8 mouse cellular contexts compared by ENCODE assay signal in genomic region chr7:80405188-80405695, GRCm38 (mm10). TPM values are rescaled to one million over a fixed set of nuclear protein-coding genes. Genes with fewer than 3 reads are reported as not detected.
A peak's percentile ranks its signal among the peaks of the same experiment; 100 is the strongest.
DNase-seq lines count a peak whose midpoint lies in the region; ATAC-seq and TF ChIP-seq lines count a peak whose summit lies in the region.

Gene Furin (minus strand): TSS chr7:80405436.

- no peak for ATAC-seq in heart, embryonic 12.5 days (ENCODE audit: insufficient number of reproducible peaks, low FRiP score)
- no peak for ATAC-seq in liver, postnatal 0 days
- no peak for ATAC-seq in hindbrain, embryonic 13.5 days (ENCODE audit: low FRiP score)
- ATAC-seq in midbrain, embryonic 11.5 days (ENCODE audit: low FRiP score) = no peak

- no peak within 1 kb of the TSS for H3K4me3 ChIP-seq in layer of hippocampus, adult 2 months
- H3K4me3 ChIP-seq in heart, embryonic 12.5 days = no peak within 1 kb of the TSS
- H3K4me3 ChIP-seq in liver, postnatal 0 days (ENCODE audit: low read depth, low read length) = no peak within 1 kb of the TSS
- no peak within 1 kb of the TSS for H3K4me3 ChIP-seq in hindbrain, embryonic 13.5 days
- H3K4me3 ChIP-seq in midbrain, embryonic 11.5 days (ENCODE audit: low read depth, low read length) = no peak within 1 kb of the TSS

- DNase-seq in layer of hippocampus, adult 2 months (ENCODE audit: low spot score in 2 of 2) = no peak
- no peak for DNase-seq in layer of hippocampus, adult 11-12 months (ENCODE audit: low spot score)
- no peak for DNase-seq in adrenal gland, postnatal 36 days
- DNase-seq in liver, postnatal 0 days = no peak
- no peak for DNase-seq in midbrain, embryonic 11.5 days (ENCODE audit: low spot score, missing footprints)
- DNase-seq in kidney, postnatal 4 days = no peak

- H3K36me3 ChIP-seq in heart, embryonic 12.5 days = no peaks in the 10 kb centered on the region
- H3K36me3 ChIP-seq in liver, postnatal 0 days (replicated peaks; ENCODE audit: insufficient read depth, low read length) = no peaks in the 10 kb centered on the region
- H3K36me3 ChIP-seq in hindbrain, embryonic 13.5 days = no peaks in the 10 kb centered on the region
- no peaks in the 10 kb centered on the region for H3K36me3 ChIP-seq in midbrain, embryonic 11.5 days (ENCODE audit: control insufficient read depth, insufficient read depth, low read length)

- peaks cover 44% of the 10 kb centered on the region for H3K4me1 ChIP-seq in heart, embryonic 12.5 days (replicated peaks)
- peaks cover 22% of the 10 kb centered on the region for H3K4me1 ChIP-seq in liver, postnatal 0 days (ENCODE audit: insufficient read depth)
- peaks cover 16% of the 10 kb centered on the region for H3K4me1 ChIP-seq in hindbrain, embryonic 13.5 days (replicated peaks)
- H3K4me1 ChIP-seq in midbrain, embryonic 11.5 days (ENCODE audit: control insufficient read depth, insufficient read depth, low read length) = peaks cover 8% of the 10 kb centered on the region

- no peaks in the 10 kb centered on the region for H3K27me3 ChIP-seq in heart, embryonic 12.5 days (replicated peaks)
- no peaks in the 10 kb centered on the region; the same call in 1 of the 2 replicates for H3K27me3 ChIP-seq in liver, postnatal 0 days (ENCODE audit: insufficient read depth, low read length)
- H3K27me3 ChIP-seq in hindbrain, embryonic 13.5 days = peaks cover 26% of the 10 kb centered on the region
- peaks cover 8% of the 10 kb centered on the region; the same call in 1 of the 2 replicates for H3K27me3 ChIP-seq in midbrain, embryonic 11.5 days (ENCODE audit: control insufficient read depth, insufficient read depth, low read length)

- peak within 1 kb of the TSS; percentile 95; the same call in 1 of the 2 replicates for H3K27ac ChIP-seq in layer of hippocampus, adult 2 months
- H3K27ac ChIP-seq in heart, embryonic 12.5 days (ENCODE audit: poor library complexity, severe bottlenecking) = 0 out of 2 replicates have a peak within 1 kb of the TSS, but pooled peaks have one; percentile 97
- 0 out of 2 replicates have a peak within 1 kb of the TSS, but pooled peaks have one; percentile 99 for H3K27ac ChIP-seq in liver, postnatal 0 days (ENCODE audit: low read depth)
- no peak within 1 kb of the TSS for H3K27ac ChIP-seq in hindbrain, embryonic 13.5 days
- H3K27ac ChIP-seq in midbrain, embryonic 11.5 days (ENCODE audit: low read depth, low read length) = no peak within 1 kb of the TSS

- H3K9ac ChIP-seq in heart, embryonic 12.5 days = no peak within 1 kb of the TSS
- peak within 1 kb of the TSS; percentile 6; the same call in 1 of the 2 replicates for H3K9ac ChIP-seq in liver, postnatal 0 days (replicated peaks)
- no peak within 1 kb of the TSS for H3K9ac ChIP-seq in hindbrain, embryonic 13.5 days
- H3K9ac ChIP-seq in midbrain, embryonic 11.5 days (ENCODE audit: low read length) = no peak within 1 kb of the TSS

- TF ChIP-seq CTCF in layer of hippocampus, adult 2 months (conservative IDR thresholded peaks at IDR 0.05) = no peak
- TF ChIP-seq CTCF in liver, postnatal 0 days (IDR thresholded peaks at IDR 0.05; ENCODE audit: low read depth) = no peak

- no peaks in the 10 kb centered on the region for H3K9me3 ChIP-seq in heart, embryonic 12.5 days (replicated peaks)
- no peaks in the 10 kb centered on the region for H3K9me3 ChIP-seq in liver, postnatal 0 days (ENCODE audit: low read length)
- H3K9me3 ChIP-seq in hindbrain, embryonic 13.5 days = no peaks in the 10 kb centered on the region
- H3K9me3 ChIP-seq in midbrain, embryonic 11.5 days (ENCODE audit: control insufficient read depth, low read length) = no peaks in the 10 kb centered on the region

- no peak for TF ChIP-seq EP300 in liver, postnatal 0 days (IDR thresholded peaks at IDR 0.05; ENCODE audit: low read depth)

- 58% methylated on average over 9 of the region's 9 CpGs for WGBS in heart, embryonic 12.5 days
- 78% methylated on average over 9 of the region's 9 CpGs for WGBS in liver, postnatal 0 days (ENCODE audit: insufficient replicate concordance)
- 79% methylated on average over 9 of the region's 9 CpGs for WGBS in hindbrain, embryonic 13.5 days
- whole genome bisulfite sequencing in midbrain, embryonic 11.5 days = 84% methylated on average over 9 of the region's 9 CpGs

- H3K4me2 ChIP-seq in heart, embryonic 12.5 days = no peak within 1 kb of the TSS
- peak within 1 kb of the TSS; percentile 24; the same call in 1 of the 2 replicates for H3K4me2 ChIP-seq in liver, postnatal 0 days (ENCODE audit: low read depth, low read length)
- no peak within 1 kb of the TSS for H3K4me2 ChIP-seq in hindbrain, embryonic 13.5 days
- no peak within 1 kb of the TSS for H3K4me2 ChIP-seq in midbrain, embryonic 11.5 days

RNA-seq across cellular contexts. Expression of gene Furin, which starts in this region (rescaled TPM):
- 10 to 100 TPM; 39.4 to 40.6 TPM for total RNA-seq in layer of hippocampus, adult 2 months (2021)
- 100 to 1,000 TPM; 155 to 170 TPM for total RNA-seq in adrenal gland, postnatal 36 days (2021)
- 24.5 and 25.9 TPM in 2 replicates for polyA plus RNA-seq in heart, embryonic 12.5 days (2016; fragmentation: Nextera tagmentation; extraction: Ambion mirVana)
- 17.7 and 18.0 TPM in 2 replicates for polyA plus RNA-seq in liver, postnatal 0 days (2015; fragmentation: Nextera tagmentation; extraction: Ambion mirVana)
- polyA plus RNA-seq in hindbrain, embryonic 13.5 days (2015; fragmentation: Nextera tagmentation; extraction: Ambion mirVana) = 4.0 and 4.7 TPM in 2 replicates
- polyA plus RNA-seq in midbrain, embryonic 11.5 days (2014; fragmentation: Nextera tagmentation; extraction: Ambion mirVana) = 2.7 TPM in 2 replicates

Comparison
In these comparisons a context has a peak if more than half of its experiments do, and no peak if none do; other contexts are left out.
1. H3K27ac ChIP-seq: peak in layer of hippocampus, adult 2 months (single experiment), heart, embryonic 12.5 days (single experiment) and liver, postnatal 0 days (single experiment); none in hindbrain, embryonic 13.5 days (single experiment) and midbrain, embryonic 11.5 days (single experiment).